Mouse (Mus musculus) stomach, embryonic 15.5 days (tissue): ENCODE data around the gene Hspa5. TPM values are rescaled to one million over a fixed set of nuclear protein-coding genes. Genes with fewer than 3 reads are reported as not detected.
"Not testable (repeated sequence)": the region's sequence is repeated elsewhere in the genome, so short reads cannot be mapped to it uniquely, and the experiment has no call there.

Experiments used
- ATAC-seq: fragments of 200-750 bp; cut with Nextera tagmentation; 2 replicates; pipeline ENCODE4 v1.8.0; 2017; ENCODE audit warnings: low read depth, moderate number of reproducible peaks, moderate TSS enrichment; ENCODE audit not compliant: insufficient read depth, low FRiP score
- H3K27ac ChIP-seq: fragments of 300-500 bp; sonication (generic); 2 replicates; pipeline ENCODE4 v1.5.1; 2015; ENCODE audit warnings: mild to moderate bottlenecking, inconsistent platforms
- H3K27me3 ChIP-seq: fragments of 300-500 bp; sonication (generic); replicated peaks from 2 replicates; pipeline ENCODE4 v1.6.1; 2015; ENCODE audit warnings: inconsistent platforms
- H3K36me3 ChIP-seq: fragments of 300-500 bp; sonication (generic); 2 replicates; pipeline ENCODE4 v1.6.1; 2015; ENCODE audit warnings: inconsistent platforms
- H3K4me1 ChIP-seq: fragments of 300-500 bp; sonication (generic); 2 replicates; pipeline ENCODE4 v1.6.1; 2015; ENCODE audit warnings: inconsistent platforms
- H3K4me2 ChIP-seq: fragments of 300-500 bp; sonication (generic); 2 replicates; pipeline ENCODE4 v1.6.1; 2015; ENCODE audit warnings: mild to moderate bottlenecking, inconsistent platforms
- H3K4me3 ChIP-seq: fragments of 300-500 bp; sonication (generic); replicated peaks from 2 replicates; pipeline ENCODE4 v1.5.1; 2015; ENCODE audit warnings: inconsistent platforms
- H3K9ac ChIP-seq: fragments of 300-500 bp; sonication (generic); 2 replicates; pipeline ENCODE4 v1.6.1; 2015; ENCODE audit warnings: inconsistent platforms
- H3K9me3 ChIP-seq: fragments of 300-500 bp; sonication (generic); 2 replicates; pipeline ENCODE4 v1.6.1; 2016; ENCODE audit warnings: inconsistent platforms
- WGBS: fragments of 180-500 bp; shearing (Covaris S2); methylation state at CpG from one replicate; pipeline ENCODE4 v1.1.7; 2015; 5-methylcytosine and 5-hydroxymethylcytosine counted together
- polyA plus RNA-seq: library from polyadenylated mRNA; unstranded; fragments of >200 nt; fragmentation: Nextera tagmentation; extraction: Ambion mirVana; gene quantifications from 2 replicates; pipeline ENCODE4 v1.2.1, GENCODE M21; 2015

Gene Hspa5
- polyA plus RNA-seq, 1 experiment from 2014 or later = 941 TPM

DNA sequence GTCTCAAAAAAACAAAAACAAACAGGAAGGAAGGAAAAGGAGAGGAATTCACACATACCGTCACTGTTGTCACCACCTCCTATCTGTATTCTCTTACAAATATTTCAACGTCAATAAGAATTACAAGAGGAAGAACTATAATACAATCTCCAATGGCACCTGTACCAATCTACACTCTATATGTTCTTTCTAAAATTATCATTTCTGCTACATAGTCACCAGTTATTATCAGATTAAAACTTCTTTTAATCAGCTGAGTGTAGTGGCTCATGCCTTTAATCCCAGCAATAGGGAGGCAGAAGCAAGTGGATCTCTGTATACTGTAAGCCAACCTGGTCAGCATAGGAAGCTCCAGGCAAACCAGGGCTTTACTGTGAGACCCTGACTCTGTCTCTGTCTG lies 21.5 kb upstream of the Hspa5 start:
- no peak for ATAC-seq
- 70% methylated on average over 2 of the region's 2 CpGs for WGBS
- Histone ChIP-seq H3K9ac (no peak overlapping the region), H3K27me3 (no peaks in the 10 kb centered on the region), H3K9me3 (no peaks in the 10 kb centered on the region), H3K4me3 (no peak overlapping the region), H3K36me3 (no peaks in the 10 kb centered on the region), H3K27ac (no peak overlapping the region), H3K4me1 (peaks cover 4% of the 10 kb centered on the region; the same call in 1 of the 2 replicates), H3K4me2 (no peak overlapping the region)

DNA sequence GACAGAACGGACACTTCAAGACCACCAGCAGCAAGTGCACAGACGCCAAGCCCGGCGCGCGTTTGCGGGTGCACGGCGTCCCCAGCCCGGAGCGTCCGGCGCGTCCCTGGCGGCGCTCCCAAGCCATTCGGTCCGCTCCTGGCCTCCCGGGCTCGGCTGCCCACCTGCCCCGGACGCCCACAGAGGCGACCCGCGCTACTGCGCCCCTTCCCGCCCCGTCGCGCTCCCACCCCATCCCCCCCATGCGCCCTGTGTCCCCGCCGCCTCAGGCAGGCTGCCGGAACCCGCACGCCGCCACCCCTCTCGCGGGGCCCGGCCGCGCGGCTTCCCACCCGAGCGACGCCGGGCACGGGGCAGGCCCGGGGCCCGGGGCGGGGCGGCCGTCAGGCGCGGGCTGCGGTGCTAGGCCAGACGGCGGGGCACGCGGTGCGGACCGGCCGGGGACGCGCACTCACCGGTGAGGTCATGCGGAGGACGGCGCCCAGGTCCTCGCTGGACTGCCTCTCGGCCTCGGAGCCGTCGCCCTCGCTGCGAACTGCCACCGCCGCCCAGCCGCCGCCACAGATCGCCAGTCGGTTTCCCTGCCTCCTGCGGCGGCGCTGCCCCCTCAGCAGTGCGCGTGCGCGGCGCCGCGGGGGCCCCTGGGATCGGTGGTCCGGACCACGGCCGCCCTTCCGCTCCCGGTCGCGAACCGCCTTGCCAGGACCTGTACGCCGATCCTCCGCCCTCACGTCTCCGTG lies 17.8 kb upstream of the Hspa5 start:
- peak; percentile 93 for ATAC-seq

DNA sequence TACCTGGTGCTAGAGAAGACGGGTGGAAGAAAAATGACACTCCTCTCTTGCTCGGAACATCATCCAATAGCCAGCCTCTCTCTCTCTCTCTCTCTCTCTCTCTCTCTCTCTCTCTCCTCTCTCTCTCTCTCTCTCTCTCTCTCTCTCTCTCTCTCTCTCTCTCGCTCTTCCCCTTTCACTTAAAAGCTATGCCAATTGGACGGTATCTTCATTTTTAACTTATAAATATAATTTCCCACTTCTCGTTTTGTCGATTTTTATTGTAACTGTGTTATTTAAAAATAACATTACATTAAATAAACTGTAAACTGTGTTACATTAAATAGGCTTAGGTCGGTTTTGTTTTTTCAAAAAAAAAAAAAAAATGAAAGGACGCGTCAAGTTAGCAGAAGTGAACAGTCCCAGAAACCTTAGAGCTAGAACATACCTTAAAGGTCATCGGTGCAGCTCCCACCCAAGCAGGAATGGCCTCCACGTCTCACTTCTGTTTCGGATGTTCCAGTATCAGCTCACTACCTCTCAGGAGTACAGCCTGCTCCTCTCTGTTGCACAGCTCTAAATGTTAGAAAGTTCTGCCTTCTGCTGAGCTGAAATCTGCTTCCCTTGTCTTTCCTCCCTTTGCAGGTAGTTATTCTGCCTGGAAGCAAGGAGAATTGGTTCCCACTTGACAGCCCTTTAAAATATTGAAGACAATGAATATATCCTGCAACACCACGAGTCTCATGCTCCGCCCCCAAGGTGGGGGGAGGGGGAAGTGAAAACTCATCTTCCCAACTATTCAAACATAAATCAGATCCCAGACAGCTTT lies 17.0 kb upstream of the Hspa5 start, which contains the start of gene Gapvd1:
TSS of gene Gapvd1 (minus strand) at position 682 of the 808 bp plus-strand sequence.
- Histone ChIP-seq H3K9ac (peak within 1 kb of the TSS; percentile 85), H3K36me3 (no peaks in the 10 kb centered on the region), H3K4me1 (peaks cover 4% of the 10 kb centered on the region; the same call in 1 of the 2 replicates), H3K27me3 (no peaks in the 10 kb centered on the region), H3K4me2 (peak within 1 kb of the TSS; percentile 60), H3K9me3 (no peaks in the 10 kb centered on the region), H3K27ac (peak within 1 kb of the TSS; percentile 91), H3K4me3 (peak within 1 kb of the TSS; percentile 93)
- no peak for ATAC-seq
- under 1% methylated on average over 13 of the region's 14 CpGs for WGBS

More for the DNA sequence above, 17.8 kb upstream of the Hspa5 start:
- peaks cover 4% of the 10 kb centered on the region; the same call in 1 of the 2 replicates for H3K4me1 ChIP-seq
- H3K27ac ChIP-seq = peak overlapping the region; percentile 91
- no peaks in the 10 kb centered on the region for H3K9me3 ChIP-seq
- H3K4me3 ChIP-seq = peak overlapping the region; percentile 93
- H3K9ac ChIP-seq = peak overlapping the region; percentile 85
- no peaks in the 10 kb centered on the region for H3K36me3 ChIP-seq
- peak overlapping the region; percentile 60 for H3K4me2 ChIP-seq
- under 1% methylated on average over 91 of the region's 106 CpGs for WGBS
- no peaks in the 10 kb centered on the region for H3K27me3 ChIP-seq

DNA sequence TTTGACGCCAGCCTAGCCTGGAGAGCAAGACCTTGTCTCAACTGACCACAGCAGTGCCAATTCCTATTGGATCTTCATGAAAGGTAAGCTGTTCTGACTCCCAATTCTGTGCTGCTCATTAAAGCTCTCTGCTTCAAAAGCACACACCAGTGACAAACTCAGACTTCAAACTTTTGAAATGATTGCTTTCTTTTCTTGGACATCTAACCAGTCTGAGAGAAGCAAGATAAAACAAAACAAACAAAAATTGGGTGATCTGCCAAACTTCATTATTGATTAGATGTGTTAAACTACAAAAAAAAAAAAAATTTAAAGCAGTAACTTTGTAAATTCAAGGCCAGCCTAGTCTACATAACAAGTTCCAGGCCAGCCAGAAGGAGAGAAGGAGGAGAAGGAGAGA lies 14.4 kb upstream of the Hspa5 start:
- no peak overlapping the region for H3K27ac ChIP-seq
- H3K9me3 ChIP-seq = no peaks in the 10 kb centered on the region
- H3K4me2 ChIP-seq = no peak overlapping the region
- H3K4me3 ChIP-seq = no peak overlapping the region
- ATAC-seq = no peak
- H3K36me3 ChIP-seq = no peaks in the 10 kb centered on the region
- H3K27me3 ChIP-seq = no peaks in the 10 kb centered on the region
- no peak overlapping the region for H3K9ac ChIP-seq
- H3K4me1 ChIP-seq = peaks cover 4% of the 10 kb centered on the region; the same call in 1 of the 2 replicates
- WGBS = 67% methylated on average over 1 of the region's 1 CpGs

DNA sequence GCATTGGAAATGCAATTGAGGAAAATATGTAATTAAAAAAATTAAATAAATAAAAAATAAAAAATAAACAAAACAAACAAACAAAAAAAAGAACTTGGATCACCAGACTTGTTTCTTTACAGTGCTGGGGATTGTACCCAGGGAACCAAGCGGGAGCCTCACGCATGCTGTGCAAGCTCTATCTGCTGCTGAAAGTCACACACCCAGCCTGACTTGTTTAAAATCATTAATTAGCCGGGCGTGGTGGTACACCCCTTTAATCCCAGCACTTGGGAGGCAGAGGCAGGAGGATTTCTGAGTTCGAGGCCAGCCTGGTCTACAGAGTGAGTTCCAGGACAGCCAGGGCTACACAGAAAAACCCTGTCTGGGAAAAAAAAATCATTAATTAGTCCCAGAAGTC lies 10.5 kb upstream of the Hspa5 start:
- WGBS = 87% methylated on average over 5 of the region's 5 CpGs
- H3K9me3 ChIP-seq, H3K27ac ChIP-seq, H3K4me2 ChIP-seq, H3K4me3 ChIP-seq, H3K9ac ChIP-seq, H3K27me3 ChIP-seq, H3K4me1 ChIP-seq, ATAC-seq, H3K36me3 ChIP-seq: not testable (repeated sequence)

DNA sequence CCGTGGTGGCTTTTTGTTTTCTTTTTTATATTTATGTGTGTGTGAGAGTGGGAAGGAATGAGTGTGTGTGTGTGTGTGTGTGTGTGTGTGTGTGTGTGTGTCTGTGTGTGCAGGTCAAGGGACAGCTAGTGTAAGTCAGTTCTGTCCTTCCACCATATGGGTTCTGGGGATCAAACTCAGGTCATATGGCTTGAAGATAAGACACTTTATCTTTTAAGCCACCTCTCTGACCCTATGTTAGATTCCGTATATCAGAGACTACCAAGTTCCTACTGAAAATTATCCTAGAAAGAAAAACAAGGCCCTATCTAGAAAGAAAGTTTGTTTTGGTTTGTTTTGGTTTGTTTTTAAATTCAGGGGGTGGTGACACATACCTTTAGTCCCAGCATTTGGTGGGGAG lies 9.6 kb upstream of the Hspa5 start:
- peak; percentile 50; the same call in 1 of the 2 replicates for ATAC-seq
- 61% methylated on average over 2 of the region's 2 CpGs for WGBS
- H3K9ac ChIP-seq = no peak overlapping the region
- H3K4me2 ChIP-seq = no peak overlapping the region
- no peaks in the 10 kb centered on the region for H3K36me3 ChIP-seq
- H3K27ac ChIP-seq = no peak overlapping the region
- H3K4me1 ChIP-seq = no peaks in the 10 kb centered on the region
- H3K4me3 ChIP-seq = no peak overlapping the region
- no peaks in the 10 kb centered on the region for H3K9me3 ChIP-seq
- no peaks in the 10 kb centered on the region for H3K27me3 ChIP-seq

DNA sequence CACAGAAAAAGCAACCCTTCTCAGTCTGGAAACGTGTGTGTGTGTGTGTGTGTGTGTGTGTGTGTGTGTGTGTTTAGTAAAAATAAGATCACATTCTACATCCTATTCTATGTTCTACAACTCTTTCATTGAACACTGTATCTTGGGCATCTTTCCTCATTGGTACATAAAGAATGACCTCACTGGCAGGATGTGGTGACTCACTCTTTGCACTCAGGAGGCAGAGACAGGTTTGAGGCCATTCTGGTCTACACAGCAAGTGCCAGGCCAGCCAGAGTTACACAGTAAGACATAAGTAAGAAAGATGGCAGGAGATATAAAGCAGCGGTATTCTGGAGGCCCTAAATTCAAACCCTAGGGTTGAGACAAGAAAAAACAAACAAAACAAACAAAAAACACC lies 8.9 kb upstream of the Hspa5 start:
- Histone ChIP-seq H3K4me1 (no peaks in the 10 kb centered on the region), H3K9me3 (no peaks in the 10 kb centered on the region), H3K4me3 (no peak overlapping the region), H3K27ac (no peak overlapping the region), H3K4me2 (no peak overlapping the region), H3K36me3 (no peaks in the 10 kb centered on the region), H3K9ac (no peak overlapping the region), H3K27me3 (no peaks in the 10 kb centered on the region)
- 54% methylated on average over 2 of the region's 2 CpGs for WGBS
- ATAC-seq = no peak

DNA sequence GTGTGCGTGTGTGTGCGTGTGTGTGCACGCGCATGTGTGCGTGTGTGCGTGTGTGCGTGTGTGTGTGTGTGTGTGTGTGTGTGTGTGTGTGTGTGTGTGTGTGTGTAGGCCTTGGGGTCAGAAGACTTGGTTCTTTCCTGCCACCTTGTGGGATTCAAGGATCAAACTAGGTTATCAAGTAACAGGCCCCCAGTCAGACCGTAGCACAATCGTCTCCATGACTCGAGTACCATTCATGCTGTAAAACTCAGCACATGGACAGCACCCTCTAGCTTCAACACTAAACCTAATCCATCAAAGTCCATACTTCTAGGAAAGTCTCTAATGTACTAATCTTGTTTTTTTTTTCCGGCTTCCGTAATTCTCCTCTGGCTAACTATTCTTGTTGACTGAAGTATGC lies 7.0 kb upstream of the Hspa5 start:
- WGBS = 81% methylated on average over 12 of the region's 12 CpGs
- ATAC-seq = no peak
- H3K36me3 ChIP-seq = no peaks in the 10 kb centered on the region

DNA sequence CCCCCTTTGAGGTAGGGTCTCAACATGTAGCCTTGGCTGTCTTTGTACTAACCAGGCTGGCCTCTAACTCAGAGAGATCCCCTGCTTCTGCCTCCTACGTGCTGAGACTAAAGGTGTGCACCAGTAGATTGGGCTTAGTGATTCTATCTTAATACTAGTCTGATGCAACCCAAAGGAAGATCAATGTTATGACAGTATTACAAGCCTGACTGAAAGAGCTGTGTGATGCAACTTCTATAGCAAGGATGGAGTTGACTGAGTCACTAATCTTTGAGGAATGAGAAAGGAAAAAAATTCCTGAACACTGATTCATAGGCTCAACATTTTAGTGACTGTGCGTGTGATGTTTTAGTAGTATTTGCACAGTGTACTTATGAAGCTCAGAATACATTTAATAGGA lies 1.7 kb upstream of the Hspa5 start:
- Histone ChIP-seq H3K4me2 (peak overlapping the region; percentile 56; the same call in 1 of the 2 replicates), H3K9ac (no peak overlapping the region), H3K4me3 (0 out of 2 replicates have a peak overlapping the region, but pooled peaks have one; percentile 81), H3K27ac (no peak overlapping the region), H3K4me1 (peaks cover 19% of the 10 kb centered on the region), H3K27me3 (no peaks in the 10 kb centered on the region), H3K9me3 (no peaks in the 10 kb centered on the region), H3K36me3 (peaks cover 16% of the 10 kb centered on the region)
- WGBS = 84% methylated on average over 2 of the region's 2 CpGs
- no peak for ATAC-seq

More for the DNA sequence above, 7.0 kb upstream of the Hspa5 start:
- no peak overlapping the region for H3K4me3 ChIP-seq
- no peak overlapping the region for H3K4me2 ChIP-seq
- H3K9ac ChIP-seq = no peak overlapping the region
- H3K27me3 ChIP-seq = no peaks in the 10 kb centered on the region
- H3K4me1 ChIP-seq = no peaks in the 10 kb centered on the region
- no peak overlapping the region for H3K27ac ChIP-seq
- no peaks in the 10 kb centered on the region for H3K9me3 ChIP-seq

DNA sequence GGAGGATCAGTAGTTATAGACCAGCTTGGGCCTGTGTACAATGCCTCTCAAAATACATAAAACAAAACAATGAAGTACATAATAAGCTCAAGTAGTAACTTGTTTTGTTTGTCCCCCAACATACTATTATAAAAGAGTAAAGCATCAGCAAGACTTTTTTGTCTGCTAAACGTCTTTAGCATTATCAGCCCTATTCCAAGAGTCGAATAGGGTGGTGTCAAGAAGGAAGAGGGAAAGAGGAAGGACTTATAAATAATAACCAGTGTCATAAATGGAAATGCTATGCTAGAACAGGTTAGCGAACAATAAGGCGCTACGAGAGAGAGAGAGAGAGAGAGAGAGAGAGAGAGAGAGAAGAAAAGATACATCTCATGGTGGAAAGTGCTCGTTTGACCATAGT lies 819 bp upstream of the Hspa5 start:
- under 1% methylated on average over 6 of the region's 6 CpGs for WGBS
- Histone ChIP-seq H3K27me3 (no peaks in the 10 kb centered on the region), H3K9ac (peak overlapping the region; percentile 80), H3K27ac (peak overlapping the region; percentile 85), H3K4me3 (peak overlapping the region; percentile 81), H3K36me3 (peaks cover 23% of the 10 kb centered on the region), H3K4me1 (peaks cover 22% of the 10 kb centered on the region), H3K9me3 (no peaks in the 10 kb centered on the region), H3K4me2 (peak overlapping the region; percentile 56)
- no peak for ATAC-seq

DNA sequence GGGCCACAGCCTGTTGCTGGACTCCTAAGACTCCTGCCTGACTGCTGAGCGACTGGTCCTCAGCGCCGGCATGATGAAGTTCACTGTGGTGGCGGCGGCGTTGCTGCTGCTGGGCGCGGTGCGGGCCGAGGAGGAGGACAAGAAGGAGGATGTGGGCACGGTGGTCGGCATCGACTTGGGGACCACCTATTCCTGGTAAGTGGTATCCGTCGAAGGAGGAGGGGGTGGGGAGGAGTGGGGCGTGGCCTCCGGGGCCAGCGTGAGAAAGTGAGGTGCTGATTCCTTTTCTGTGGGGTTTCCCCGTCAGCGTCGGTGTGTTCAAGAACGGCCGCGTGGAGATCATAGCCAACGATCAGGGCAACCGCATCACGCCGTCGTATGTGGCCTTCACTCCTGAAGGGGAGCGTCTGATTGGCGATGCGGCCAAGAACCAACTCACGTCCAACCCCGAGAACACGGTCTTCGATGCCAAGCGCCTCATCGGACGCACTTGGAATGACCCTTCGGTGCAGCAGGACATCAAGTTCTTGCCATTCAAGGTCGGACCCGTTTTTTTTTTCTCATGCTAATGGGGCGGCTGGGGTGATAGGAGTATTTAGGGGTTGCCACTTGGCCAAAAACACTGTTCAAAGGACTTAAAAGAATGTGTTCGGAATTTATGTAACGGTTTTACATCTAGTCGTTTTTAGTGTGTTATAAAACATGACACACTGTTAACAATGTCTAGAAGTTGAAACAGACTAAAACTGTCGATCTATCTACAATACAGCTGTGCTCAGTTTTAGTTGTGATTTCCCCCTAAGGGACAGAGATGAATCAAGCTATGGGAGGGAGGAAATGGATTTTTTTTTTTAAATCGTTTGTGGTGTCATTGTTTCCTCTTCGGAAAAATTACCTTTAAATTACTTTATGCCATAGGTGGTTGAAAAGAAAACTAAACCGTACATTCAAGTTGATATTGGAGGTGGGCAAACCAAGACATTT lies 774 bp downstream of the Hspa5 start:
- peak overlapping the region; percentile 56 for H3K4me2 ChIP-seq
- no peaks in the 10 kb centered on the region for H3K27me3 ChIP-seq
- 2% methylated on average over 50 of the region's 50 CpGs for WGBS
- ATAC-seq = no peak; the same call in 1 of the 2 replicates
- H3K9ac ChIP-seq = peak overlapping the region; percentile 88
- H3K9me3 ChIP-seq = no peaks in the 10 kb centered on the region
- peak overlapping the region; percentile 81 for H3K4me3 ChIP-seq
- H3K4me1 ChIP-seq = peaks cover 27% of the 10 kb centered on the region
- H3K27ac ChIP-seq = peak overlapping the region; percentile 86
- peaks cover 37% of the 10 kb centered on the region for H3K36me3 ChIP-seq
